Mouse (Mus musculus) G1E (cell line): ENCODE results near the gene Socs4.

Source experiments
- CTCF ChIP-seq: IDR thresholded peaks from 2 replicates; pipeline ENCODE4 v1.5.1; 2012; ENCODE audit warnings: low read depth, low read length, inconsistent platforms, mixed read lengths
- GATA1 ChIP-seq: IDR thresholded peaks from 2 replicates; pipeline ENCODE4 v1.6.1; 2012; ENCODE audit warnings: borderline replicate concordance, low read length, inconsistent platforms, mixed read lengths
- GATA2 ChIP-seq: IDR thresholded peaks from 2 replicates; pipeline ENCODE4 v1.6.1; 2012; ENCODE audit warnings: low read depth, low read length, inconsistent platforms, borderline replicate concordance
- POLR2AphosphoS5 ChIP-seq: IDR thresholded peaks from 2 replicates; pipeline ENCODE4 v1.6.1; 2012; ENCODE audit warnings: low read depth, low read length, inconsistent platforms; ENCODE audit not compliant: insufficient replicate concordance
- TAL1 ChIP-seq: conservative IDR thresholded peaks from 2 replicates; pipeline ENCODE4 v1.6.1; 2012; ENCODE audit warnings: low read depth, low read length, inconsistent platforms, mixed read lengths

DNA sequence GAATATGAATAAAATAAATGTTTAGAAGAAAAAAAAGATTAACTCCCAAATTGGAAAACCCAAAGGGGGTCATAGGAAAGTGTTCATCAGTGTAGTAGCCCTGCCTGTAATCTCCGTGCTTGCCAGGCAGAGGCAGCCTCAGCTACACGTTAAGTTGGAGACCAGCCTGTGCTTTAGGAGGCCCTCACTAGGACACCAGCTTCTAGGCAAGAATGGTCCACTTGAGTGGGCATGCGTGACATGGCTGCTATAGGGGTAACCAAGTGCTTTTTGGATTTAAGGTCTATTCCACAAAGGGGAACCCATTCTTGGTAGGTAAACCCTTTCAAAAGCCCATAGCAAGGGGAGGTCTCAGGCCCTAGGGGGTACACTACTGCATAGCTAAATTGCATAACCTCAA lies 1.3 kb upstream of the Socs4 start:
- TF ChIP-seq CTCF, result no peak
- no peak for TF ChIP-seq GATA1
- no peak for TF ChIP-seq TAL1
- no peak for TF ChIP-seq POLR2AphosphoS5
- no peak for TF ChIP-seq GATA2
